Mouse (Mus musculus): Measurements from ENCODE around the gene Spi1. TPM values are rescaled to one million over a fixed set of nuclear protein-coding genes. Genes with fewer than 3 reads are reported as not detected.
"Not testable (repeated sequence)": the region's sequence is repeated elsewhere in the genome, so short reads cannot be mapped to it uniquely, and the experiment has no call there.

The Spi1 gene
- total RNA-seq, 1 experiment = 0.31 TPM

DNA sequence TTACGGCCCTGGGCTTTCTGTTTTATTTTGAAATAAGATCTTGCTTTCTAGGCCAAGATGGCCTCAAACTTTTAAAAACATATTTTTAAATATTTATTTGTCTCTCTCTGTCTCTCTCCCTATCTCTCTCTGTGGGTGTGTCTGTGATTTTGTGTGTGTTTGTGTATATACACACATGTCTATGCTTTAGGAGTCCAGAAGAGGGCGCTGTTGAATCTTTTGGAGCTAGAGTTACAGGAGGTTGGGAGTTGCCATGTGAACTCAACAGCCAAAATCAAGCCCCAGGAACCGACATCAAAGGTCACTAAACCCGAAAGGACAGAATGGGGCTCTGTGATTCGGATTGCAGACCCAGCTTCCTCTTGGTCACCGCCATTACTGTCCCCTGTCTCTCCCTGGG lies 28.2 kb downstream of the Spi1 start:
- TF ChIP-seq HCFC1 (IDR thresholded peaks at IDR 0.05; ENCODE audit: borderline replicate concordance, insufficient read depth, low read length) = no peak
- no peak for TF ChIP-seq CHD2 (IDR thresholded peaks at IDR 0.05; ENCODE audit: low read depth, low read length)
- TF ChIP-seq ZNF384 (IDR thresholded peaks at IDR 0.05; ENCODE audit: low read depth, low read length) = no peak
- TF ChIP-seq MAFK (IDR thresholded peaks at IDR 0.05; ENCODE audit: insufficient read depth, low read depth, low read length) = no peak
- no peak for TF ChIP-seq ZC3H11A (IDR thresholded peaks at IDR 0.05; ENCODE audit: borderline replicate concordance, low read depth, low read length)
- peaks cover 0 to 9% of the 10 kb centered on the region in 2 experiments; a peak in 2 of 4 replicates for H3K4me1 ChIP-seq (ENCODE audit: control insufficient read depth in 2 of 2, insufficient read depth in 2 of 2, low read length in 2 of 2, poor library complexity in 1 of 2)
- H3K9me3 ChIP-seq (ENCODE audit: control insufficient read depth, insufficient read depth, low read depth, low read length) = no peaks in the 10 kb centered on the region
- peak; percentile 74 for DNase-seq (ENCODE audit: low read depth, low spot score)
- H3K36me3 ChIP-seq (ENCODE audit: control insufficient read depth, insufficient read depth, low read length, poor library complexity, severe bottlenecking) = no peaks in the 10 kb centered on the region
- H3K9ac ChIP-seq (ENCODE audit: insufficient read depth, low read depth, low read length, poor library complexity, severe bottlenecking) = no peak overlapping the region
- H3K27ac ChIP-seq (ENCODE audit: insufficient read depth, low read depth, low read length, poor library complexity, severe bottlenecking) = no peak overlapping the region
- H3K4me3 ChIP-seq (ENCODE audit: insufficient read depth in 1 of 2, low read depth in 1 of 2, low read length in 2 of 2, poor library complexity in 1 of 2, severe bottlenecking in 1 of 2) = no peak overlapping the region
- in situ Hi-C loops (cut with MboI; ENCODE audit: low sequenced_read_pairs in 2 of 2, unreplicated experiment in 2 of 2) = loop anchor here in 1 of 2 experiments (10.0 to 25.0 kb wide), 2 partner anchors 124 to 377 kb away; partner anchors contain the start of gene Ddb2

DNA sequence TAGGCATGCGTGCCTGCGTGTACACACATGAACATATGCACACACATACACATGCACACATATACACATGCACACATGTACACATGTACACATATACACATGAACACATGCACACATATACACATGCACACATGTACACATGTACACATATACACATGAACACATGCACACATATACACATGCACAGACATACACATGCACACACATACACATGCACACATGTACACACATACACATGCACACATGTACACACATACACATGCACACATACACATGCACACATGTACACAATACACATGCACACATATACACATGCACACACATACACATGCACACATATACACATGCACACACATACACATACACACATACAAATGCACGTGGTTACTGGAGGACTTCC lies 29.6 kb downstream of the Spi1 start:
- in situ Hi-C loops (cut with MboI; ENCODE audit: low sequenced_read_pairs in 2 of 2, unreplicated experiment in 2 of 2) = loop anchor here in 1 of 2 experiments (10.0 to 25.0 kb wide), 2 partner anchors 123 to 375 kb away; partner anchors contain the start of gene Ddb2
- not testable (repeated sequence) for H3K9ac ChIP-seq (ENCODE audit: insufficient read depth, low read depth, low read length, poor library complexity, severe bottlenecking); H3K9me3 ChIP-seq (ENCODE audit: control insufficient read depth, insufficient read depth, low read depth, low read length); H3K27ac ChIP-seq (ENCODE audit: insufficient read depth, low read depth, low read length, poor library complexity, severe bottlenecking); H3K4me1 ChIP-seq (ENCODE audit: control insufficient read depth in 2 of 2, insufficient read depth in 2 of 2, low read length in 2 of 2, poor library complexity in 1 of 2); H3K4me3 ChIP-seq (ENCODE audit: insufficient read depth in 1 of 2, low read depth in 1 of 2, low read length in 2 of 2, poor library complexity in 1 of 2, severe bottlenecking in 1 of 2); DNase-seq (ENCODE audit: low read depth, low spot score); H3K36me3 ChIP-seq (ENCODE audit: control insufficient read depth, insufficient read depth, low read length, poor library complexity, severe bottlenecking)

DNA sequence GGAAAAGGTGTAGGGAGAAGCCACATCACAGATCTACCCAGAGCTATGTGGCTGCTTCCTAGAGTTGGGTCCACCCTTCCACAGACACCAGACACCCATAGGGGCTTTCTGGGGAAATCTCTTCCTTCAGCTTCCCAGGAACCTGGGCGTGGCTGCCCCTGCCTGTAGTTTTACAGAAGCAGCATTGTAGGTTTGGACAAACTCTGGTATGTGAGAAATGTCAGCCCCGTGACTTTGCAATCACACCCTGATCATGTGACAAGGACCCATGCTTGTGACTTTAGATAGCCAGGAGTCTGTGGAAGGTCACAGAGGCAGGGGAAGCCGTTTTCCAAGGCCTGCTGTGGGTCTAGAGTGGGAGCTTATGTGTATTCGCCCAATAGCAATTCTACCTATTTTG lies 30.3 kb downstream of the Spi1 start:
- H3K9me3 ChIP-seq (ENCODE audit: control insufficient read depth, insufficient read depth, low read depth, low read length) = no peaks in the 10 kb centered on the region
- DNase-seq (ENCODE audit: low read depth, low spot score) = peak; percentile 75
- H3K4me3 ChIP-seq (ENCODE audit: insufficient read depth in 1 of 2, low read depth in 1 of 2, low read length in 2 of 2, poor library complexity in 1 of 2, severe bottlenecking in 1 of 2) = no peak overlapping the region
- H3K27ac ChIP-seq (ENCODE audit: insufficient read depth, low read depth, low read length, poor library complexity, severe bottlenecking) = 0 out of 2 replicates have a peak overlapping the region, but pooled peaks have one; percentile 38
- in situ Hi-C loops (cut with MboI; ENCODE audit: low sequenced_read_pairs in 2 of 2, unreplicated experiment in 2 of 2) = loop anchor here in 1 of 2 experiments (10.0 to 25.0 kb wide), 2 partner anchors 122 to 375 kb away; partner anchors contain the start of gene Ddb2
- no peaks in the 10 kb centered on the region for H3K36me3 ChIP-seq (ENCODE audit: control insufficient read depth, insufficient read depth, low read length, poor library complexity, severe bottlenecking)
- H3K4me1 ChIP-seq (ENCODE audit: control insufficient read depth in 2 of 2, insufficient read depth in 2 of 2, low read length in 2 of 2, poor library complexity in 1 of 2) = peaks cover 0 to 9% of the 10 kb centered on the region in 2 experiments; a peak in 2 of 4 replicates
- TF ChIP-seq ZNF384 (IDR thresholded peaks at IDR 0.05; ENCODE audit: low read depth, low read length) (no peak), HCFC1 (IDR thresholded peaks at IDR 0.05; ENCODE audit: borderline replicate concordance, insufficient read depth, low read length) (no peak), ZC3H11A (IDR thresholded peaks at IDR 0.05; ENCODE audit: borderline replicate concordance, low read depth, low read length) (no peak), MAFK (IDR thresholded peaks at IDR 0.05; ENCODE audit: insufficient read depth, low read depth, low read length) (no peak), CHD2 (IDR thresholded peaks at IDR 0.05; ENCODE audit: low read depth, low read length) (no peak)
- H3K9ac ChIP-seq (ENCODE audit: insufficient read depth, low read depth, low read length, poor library complexity, severe bottlenecking) = no peak overlapping the region

DNA sequence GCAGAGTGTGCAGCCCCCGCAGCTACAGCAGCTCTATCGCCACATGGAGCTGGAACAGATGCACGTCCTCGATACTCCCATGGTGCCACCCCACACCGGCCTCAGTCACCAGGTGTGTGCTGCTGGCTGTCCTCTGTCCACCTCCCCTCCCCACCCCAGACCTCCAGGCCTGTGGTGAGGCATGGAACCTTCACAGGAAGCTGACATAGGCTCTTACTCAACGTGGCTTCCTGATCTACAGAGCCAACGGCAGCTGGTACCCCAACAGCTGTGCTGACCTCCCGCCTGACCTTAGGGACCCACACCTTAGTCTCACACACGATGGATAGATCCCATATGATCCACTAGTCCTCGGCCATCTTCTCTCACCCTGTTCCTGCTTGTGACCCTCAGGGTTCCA lies 31.1 kb downstream of the Spi1 start:
- no peak for TF ChIP-seq MAFK (IDR thresholded peaks at IDR 0.05; ENCODE audit: insufficient read depth, low read depth, low read length)
- TF ChIP-seq CHD2 (IDR thresholded peaks at IDR 0.05; ENCODE audit: low read depth, low read length) = no peak
- TF ChIP-seq HCFC1 (IDR thresholded peaks at IDR 0.05; ENCODE audit: borderline replicate concordance, insufficient read depth, low read length) = no peak
- no peak for TF ChIP-seq ZC3H11A (IDR thresholded peaks at IDR 0.05; ENCODE audit: borderline replicate concordance, low read depth, low read length)
- TF ChIP-seq ZNF384 (IDR thresholded peaks at IDR 0.05; ENCODE audit: low read depth, low read length) = no peak
- no peak overlapping the region for H3K4me3 ChIP-seq (ENCODE audit: insufficient read depth in 1 of 2, low read depth in 1 of 2, low read length in 2 of 2, poor library complexity in 1 of 2, severe bottlenecking in 1 of 2)
- no peak for DNase-seq (ENCODE audit: low read depth, low spot score)
- no peaks in the 10 kb centered on the region for H3K9me3 ChIP-seq (ENCODE audit: control insufficient read depth, insufficient read depth, low read depth, low read length)
- 0 out of 2 replicates have a peak overlapping the region, but pooled peaks have one; percentile 38 for H3K27ac ChIP-seq (ENCODE audit: insufficient read depth, low read depth, low read length, poor library complexity, severe bottlenecking)
- H3K36me3 ChIP-seq (ENCODE audit: control insufficient read depth, insufficient read depth, low read length, poor library complexity, severe bottlenecking) = no peaks in the 10 kb centered on the region
- H3K4me1 ChIP-seq (ENCODE audit: control insufficient read depth in 2 of 2, insufficient read depth in 2 of 2, low read length in 2 of 2, poor library complexity in 1 of 2) = peaks cover 0 to 9% of the 10 kb centered on the region in 2 experiments; a peak in 2 of 4 replicates
- in situ Hi-C loops (cut with MboI; ENCODE audit: low sequenced_read_pairs in 2 of 2, unreplicated experiment in 2 of 2) = loop anchor here in 1 of 2 experiments (10.0 to 25.0 kb wide), 2 partner anchors 121 to 374 kb away; partner anchors contain the start of gene Ddb2
- peak overlapping the region; percentile 16; the same call in 1 of the 2 replicates for H3K9ac ChIP-seq (ENCODE audit: insufficient read depth, low read depth, low read length, poor library complexity, severe bottlenecking)

Data from ES-E14 (cell line).